14 mouse cellular contexts compared by ENCODE assay signal in genomic region chr6:52177806-52178205, GRCm38 (mm10). TPM values are rescaled to one million over a fixed set of nuclear protein-coding genes. Genes with fewer than 3 reads are reported as not detected.
DNase-seq lines count a peak whose midpoint lies in the region; ATAC-seq and TF ChIP-seq lines count a peak whose summit lies in the region.
"Had no signal": no experiment of that assay in that cellular context is flagged by ENCODE, and none has a peak within 500 bp of the region (broad histone marks: within the 10 kb centered on the region; RNA-seq: fewer than 3 reads in every experiment).

No protein-coding gene starts in this region.

- TF ChIP-seq CTCF in lung, adult 2 months (IDR thresholded peaks at IDR 0.05; ENCODE audit: insufficient read depth, low read length) = no peak

- no peaks in the 10 kb centered on the region for H3K9me3 ChIP-seq in limb, embryonic 10.5 days (replicated peaks)
- no peaks in the 10 kb centered on the region for H3K9me3 ChIP-seq in stomach, embryonic 14.5 days (ENCODE audit: control insufficient read depth, low read depth, low read length)
- no peaks in the 10 kb centered on the region for H3K9me3 ChIP-seq in midbrain, embryonic 16.5 days (replicated peaks; ENCODE audit: control insufficient read depth, low read length, poor library complexity, severe bottlenecking)
- H3K9me3 ChIP-seq: embryonic facial prominence, embryonic 15.5 days had no signal

- no peak for ATAC-seq in stomach, embryonic 14.5 days (ENCODE audit: insufficient number of reproducible peaks, insufficient read depth, low FRiP score, low read depth)
- no peak for ATAC-seq in midbrain, embryonic 16.5 days

- 23% methylated on average over 9 of the region's 9 CpGs for WGBS in lung, adult 2 months
- WGBS in limb, embryonic 10.5 days = 1% methylated on average over 9 of the region's 9 CpGs
- WGBS in stomach, embryonic 14.5 days = 10% methylated on average over 9 of the region's 9 CpGs
- WGBS in midbrain, embryonic 16.5 days = under 1% methylated on average over 9 of the region's 9 CpGs

- DNase-seq in heart, adult 11 months = peak; percentile 70
- DNase-seq in heart, adult 18-20 months = no peak
- peak; percentile 13 for DNase-seq in lung, adult 2 months
- no peak for DNase-seq in lung, adult 18-20 months
- DNase-seq in limb, embryonic 10.5 days (ENCODE audit: low spot score) = peak; percentile 55
- DNase-seq in thymus, postnatal 36 days = no peak
- DNase-seq: B cell, adult 2 months; gastrocnemius, postnatal 14 days had no signal

- H3K4me1 ChIP-seq in lung, adult 2 months (ENCODE audit: control insufficient read depth, insufficient read depth, low read length) = peaks cover 2% of the 10 kb centered on the region; the same call in 1 of the 2 replicates
- H3K4me1 ChIP-seq in limb, embryonic 10.5 days = peaks cover 100% of the 10 kb centered on the region
- H3K4me1 ChIP-seq in stomach, embryonic 14.5 days (ENCODE audit: control insufficient read depth, insufficient read depth, low read length) = peaks cover 24% of the 10 kb centered on the region
- H3K4me1 ChIP-seq in midbrain, embryonic 16.5 days (ENCODE audit: control insufficient read depth, insufficient read depth, low read length) = peaks cover 2% of the 10 kb centered on the region; the same call in 1 of the 2 replicates

- peak overlapping the region; percentile 61 for H3K4me2 ChIP-seq in stomach, embryonic 14.5 days (replicated peaks; ENCODE audit: low read depth, low read length)
- no peak overlapping the region for H3K4me2 ChIP-seq in midbrain, embryonic 16.5 days (ENCODE audit: low read length)
- H3K4me2 ChIP-seq: embryonic facial prominence, embryonic 15.5 days; midbrain, embryonic 11.5 days had no signal

- H3K9ac ChIP-seq in stomach, embryonic 14.5 days (replicated peaks; ENCODE audit: low read depth, low read length) = peak overlapping the region; percentile 79
- no peak overlapping the region for H3K9ac ChIP-seq in midbrain, embryonic 16.5 days (ENCODE audit: low read depth, low read length)
- H3K9ac ChIP-seq: embryonic facial prominence, embryonic 15.5 days had no signal

- H3K27me3 ChIP-seq in limb, embryonic 10.5 days (ENCODE audit: low read depth, poor library complexity, severe bottlenecking) = peaks cover 84% of the 10 kb centered on the region
- no peaks in the 10 kb centered on the region for H3K27me3 ChIP-seq in stomach, embryonic 14.5 days (ENCODE audit: control insufficient read depth, insufficient read depth, low read length)
- peaks cover 82% of the 10 kb centered on the region for H3K27me3 ChIP-seq in midbrain, embryonic 16.5 days (ENCODE audit: control insufficient read depth, insufficient read depth, low read depth, low read length)

- H3K36me3 ChIP-seq in limb, embryonic 10.5 days = peaks cover 16% of the 10 kb centered on the region
- H3K36me3 ChIP-seq in stomach, embryonic 14.5 days (ENCODE audit: control insufficient read depth, insufficient read depth, low read length) = no peaks in the 10 kb centered on the region
- H3K36me3 ChIP-seq in midbrain, embryonic 16.5 days (ENCODE audit: control insufficient read depth, insufficient read depth, low read length) = no peaks in the 10 kb centered on the region
- H3K36me3 ChIP-seq: embryonic facial prominence, embryonic 15.5 days had no signal

- peak overlapping the region; percentile 58 for H3K4me3 ChIP-seq in lung, adult 2 months (replicated peaks; ENCODE audit: extremely low read depth, low read depth, low read length)
- H3K4me3 ChIP-seq in limb, embryonic 10.5 days = peak overlapping the region; percentile 65
- H3K4me3 ChIP-seq in stomach, embryonic 14.5 days (ENCODE audit: low read depth, low read length) = peak overlapping the region; percentile 63
- no peak overlapping the region for H3K4me3 ChIP-seq in midbrain, embryonic 16.5 days (ENCODE audit: low read depth, low read length)
- H3K4me3 ChIP-seq: embryonic facial prominence, embryonic 15.5 days; left cerebral cortex, adult 2 months had no signal

- no peak for TF ChIP-seq POLR2A in lung, adult 2 months (IDR thresholded peaks at IDR 0.05; ENCODE audit: borderline replicate concordance, extremely low read depth, low read depth, low read length)

- H3K27ac ChIP-seq in limb, embryonic 10.5 days = peak overlapping the region; percentile 90
- peak overlapping the region; percentile 98 for H3K27ac ChIP-seq in stomach, embryonic 14.5 days (ENCODE audit: low read length)
- H3K27ac ChIP-seq in midbrain, embryonic 16.5 days (ENCODE audit: low read length) = no peak overlapping the region
- H3K27ac ChIP-seq: embryonic facial prominence, embryonic 15.5 days; left cerebral cortex, adult 2 months had no signal

RNA-seq across cellular contexts. Expression of gene 5730596B20Rik, which starts 0.5 kb away (rescaled TPM):
- not detected for total RNA-seq in heart, adult 18-20 months (2021)
- 0.26 and 0.31 TPM in 2 replicates for polyA plus RNA-seq in lung, adult 2 months (2012; rRNA removed)
- 1.1 and 1.3 TPM in 2 replicates for polyA plus RNA-seq in limb, embryonic 10.5 days (2016; fragmentation: Nextera tagmentation; extraction: Ambion mirVana)
- 4.4 and 4.7 TPM in 2 replicates for polyA plus RNA-seq in stomach, embryonic 14.5 days (2014; fragmentation: Nextera tagmentation; extraction: Ambion mirVana)
- not detected in 2 replicates for polyA plus RNA-seq in midbrain, embryonic 16.5 days (2015; fragmentation: Nextera tagmentation; extraction: Ambion mirVana)
- total RNA-seq: left cerebral cortex, adult 2 months had no signal
- polyA plus RNA-seq: embryonic facial prominence, embryonic 15.5 days; midbrain, embryonic 11.5 days; testis, adult 2 months had no signal

RNA-seq across cellular contexts. Expression of gene Hoxa2, which starts 13.2 kb away (rescaled TPM):
- under 1 TPM; 0.15 TPM for total RNA-seq in heart, adult 18-20 months (2021)
- 4.2 and 4.7 TPM in 2 replicates for polyA plus RNA-seq in lung, adult 2 months (2012; rRNA removed)
- 4.5 and 5.3 TPM in 2 replicates for polyA plus RNA-seq in limb, embryonic 10.5 days (2016; fragmentation: Nextera tagmentation; extraction: Ambion mirVana)
- polyA plus RNA-seq in stomach, embryonic 14.5 days (2014; fragmentation: Nextera tagmentation; extraction: Ambion mirVana) = 17.4 and 18.5 TPM in 2 replicates
- 0.10 and 0.22 TPM in 2 replicates for polyA plus RNA-seq in midbrain, embryonic 16.5 days (2015; fragmentation: Nextera tagmentation; extraction: Ambion mirVana)
- total RNA-seq: left cerebral cortex, adult 2 months had no signal

RNA-seq across cellular contexts. Expression of gene Hoxa4, which starts 13.7 kb away (rescaled TPM):
- total RNA-seq in heart, adult 18-20 months (2021) = under 1 TPM in 1 of 2 experiments, not detected in 1; 0.41 TPM
- polyA plus RNA-seq in lung, adult 2 months (2012; rRNA removed) = 5.7 and 8.4 TPM in 2 replicates
- polyA plus RNA-seq in limb, embryonic 10.5 days (2016; fragmentation: Nextera tagmentation; extraction: Ambion mirVana) = 1.6 and 1.8 TPM in 2 replicates
- polyA plus RNA-seq in stomach, embryonic 14.5 days (2014; fragmentation: Nextera tagmentation; extraction: Ambion mirVana) = 6.7 and 6.8 TPM in 2 replicates
- polyA plus RNA-seq in midbrain, embryonic 16.5 days (2015; fragmentation: Nextera tagmentation; extraction: Ambion mirVana) = not detected in 2 replicates
- total RNA-seq: left cerebral cortex, adult 2 months had no signal
- polyA plus RNA-seq: midbrain, embryonic 11.5 days had no signal

RNA-seq across cellular contexts. Expression of gene Hoxa1, which starts 19.7 kb away (rescaled TPM):
- under 1 TPM; 0.12 to 0.23 TPM for total RNA-seq in heart, adult 18-20 months (2021)
- 1.4 and 1.9 TPM in 2 replicates for polyA plus RNA-seq in lung, adult 2 months (2012; rRNA removed)
- polyA plus RNA-seq in limb, embryonic 10.5 days (2016; fragmentation: Nextera tagmentation; extraction: Ambion mirVana) = 1.3 and 1.9 TPM in 2 replicates
- 2.1 and 3.0 TPM in 2 replicates for polyA plus RNA-seq in stomach, embryonic 14.5 days (2014; fragmentation: Nextera tagmentation; extraction: Ambion mirVana)
- polyA plus RNA-seq in midbrain, embryonic 16.5 days (2015; fragmentation: Nextera tagmentation; extraction: Ambion mirVana) = 0.20 TPM in 1 of 2 replicates, not detected in the other
- total RNA-seq: left cerebral cortex, adult 2 months had no signal

RNA-seq across cellular contexts. Expression of gene Hoxa5, which starts 26.6 kb away (rescaled TPM):
- under 1 TPM; 0.40 to 0.59 TPM for total RNA-seq in heart, adult 18-20 months (2021)
- 29.1 and 46.9 TPM in 2 replicates for polyA plus RNA-seq in lung, adult 2 months (2012; rRNA removed)
- polyA plus RNA-seq in limb, embryonic 10.5 days (2016; fragmentation: Nextera tagmentation; extraction: Ambion mirVana) = 9.8 and 10.4 TPM in 2 replicates
- 24.4 and 27.1 TPM in 2 replicates for polyA plus RNA-seq in stomach, embryonic 14.5 days (2014; fragmentation: Nextera tagmentation; extraction: Ambion mirVana)
- polyA plus RNA-seq in midbrain, embryonic 16.5 days (2015; fragmentation: Nextera tagmentation; extraction: Ambion mirVana) = 0.21 TPM in 1 of 2 replicates, not detected in the other
- total RNA-seq: left cerebral cortex, adult 2 months had no signal
- polyA plus RNA-seq: midbrain, embryonic 11.5 days had no signal

Comparison
In these comparisons a context has a peak if more than half of its experiments do, and no peak if none do; other contexts are left out.
1. DNase-seq: peak in heart, adult 11 months (single experiment), lung, adult 2 months (single experiment) and limb, embryonic 10.5 days (single experiment); none in heart, adult 18-20 months (0 of 2), lung, adult 18-20 months (0 of 2) and thymus, postnatal 36 days (0 of 2).